Mouse (Mus musculus): Measurements from ENCODE around the gene Olfr1238.

Olfr1238 gene

DNA sequence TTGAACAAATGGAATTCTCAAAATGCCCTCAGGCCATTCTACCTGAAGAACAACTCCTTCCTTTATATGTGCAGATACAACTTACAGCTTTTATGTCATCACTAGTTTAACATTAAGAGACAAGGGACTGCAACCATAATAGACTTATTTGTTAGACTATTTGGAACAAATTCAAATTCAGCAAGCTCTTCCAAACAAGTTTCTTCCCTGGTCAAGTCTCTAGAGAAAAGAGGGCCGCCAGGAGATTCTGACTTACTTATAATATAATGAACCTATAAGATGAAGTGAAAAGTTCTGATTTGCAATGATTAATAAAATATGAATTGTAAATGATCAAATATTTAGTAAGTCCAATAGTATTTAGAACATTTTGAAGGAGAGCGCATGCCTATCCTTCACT is at the start of gene Olfr1238:
Gene Olfr1238 (minus strand): TSS at position 101 of the 400 bp plus-strand sequence.
- no peak for DNase-seq

DNA sequence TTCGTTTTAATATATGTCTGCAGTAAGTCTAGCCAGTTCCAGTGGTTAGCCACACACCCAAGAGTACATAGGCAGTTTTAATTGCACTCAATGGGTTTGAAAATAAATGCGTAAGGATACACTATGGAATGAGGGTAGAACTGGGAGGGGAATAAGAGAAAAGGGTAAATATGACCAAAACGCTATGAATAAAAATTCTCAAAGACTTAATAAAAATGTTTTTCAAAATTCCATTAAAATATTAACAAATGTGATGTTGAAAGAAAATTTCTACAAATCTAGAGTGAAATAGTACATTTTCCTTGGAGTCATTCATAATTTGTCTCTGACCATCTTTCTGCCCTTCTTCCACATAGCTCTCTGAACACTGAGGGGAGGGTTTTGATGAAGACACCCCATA is 33.4 kb upstream of the Olfr1238 start, which contains the start of gene Olfr1240:
Gene Olfr1240 (minus strand): TSS at position 101 of the 400 bp plus-strand sequence.
- no peak for DNase-seq

DNA sequence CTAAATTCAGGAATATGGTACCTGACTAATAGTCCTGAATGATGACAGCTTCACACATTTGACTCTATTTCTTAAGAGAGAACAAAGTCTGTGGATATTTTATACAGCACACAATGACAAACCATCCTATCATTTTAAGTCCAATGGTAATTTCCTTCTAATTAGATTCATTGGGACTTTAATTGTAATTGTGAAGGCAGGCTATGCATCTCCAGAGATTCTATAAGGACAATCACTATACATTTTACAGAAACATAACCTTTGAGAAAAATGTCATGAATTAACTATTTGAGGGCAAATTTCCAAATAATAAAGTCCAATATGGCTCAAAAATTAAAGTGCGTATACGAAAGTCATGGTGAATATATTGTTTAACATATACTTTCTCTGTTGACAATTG is 10.8 kb upstream of the Olfr1238 start, which contains the start of gene Olfr1239:
Gene Olfr1239 (minus strand): TSS at position 101 of the 400 bp plus-strand sequence.
- no peak for DNase-seq

DNA sequence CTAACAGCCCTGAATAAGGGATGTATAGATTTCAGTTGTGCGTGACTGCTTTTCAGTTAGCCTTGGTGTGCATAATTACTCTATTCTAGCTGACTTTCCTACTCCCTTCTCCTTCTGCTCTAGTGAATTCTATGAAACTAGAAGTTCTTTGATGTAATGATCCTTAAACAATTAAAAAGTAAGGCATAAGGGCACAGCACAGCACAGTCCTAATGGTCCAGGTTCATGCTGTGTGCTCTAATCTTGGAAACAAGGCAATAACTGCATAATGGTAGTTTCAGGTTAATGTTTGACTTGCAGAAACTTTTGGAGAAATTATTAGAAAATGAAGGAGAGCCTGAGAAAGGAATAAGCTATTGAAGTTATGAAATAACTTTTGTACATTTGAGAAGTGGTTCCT is 5.1 kb upstream of the Olfr1238 start:
- DNase-seq: no peak

DNA sequence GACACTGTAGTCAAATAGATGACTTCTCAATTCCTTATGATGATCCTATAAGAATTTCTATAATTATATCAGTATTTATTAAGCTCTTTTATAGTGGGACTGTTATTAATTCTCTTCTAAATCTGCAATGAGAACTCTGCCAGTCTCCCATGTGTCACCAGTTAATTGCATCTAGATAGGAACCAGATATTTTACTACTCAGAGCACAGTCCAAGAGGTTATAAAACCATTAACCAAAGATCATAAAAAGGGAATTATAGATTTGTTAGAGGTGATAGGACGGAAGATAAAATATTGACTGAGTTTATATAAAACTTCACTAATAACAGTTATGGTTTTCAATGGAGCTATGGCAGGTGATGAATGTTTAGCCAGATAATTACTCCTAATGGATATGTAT is 8.6 kb downstream of the Olfr1238 start:
- DNase-seq: no peak

DNA sequence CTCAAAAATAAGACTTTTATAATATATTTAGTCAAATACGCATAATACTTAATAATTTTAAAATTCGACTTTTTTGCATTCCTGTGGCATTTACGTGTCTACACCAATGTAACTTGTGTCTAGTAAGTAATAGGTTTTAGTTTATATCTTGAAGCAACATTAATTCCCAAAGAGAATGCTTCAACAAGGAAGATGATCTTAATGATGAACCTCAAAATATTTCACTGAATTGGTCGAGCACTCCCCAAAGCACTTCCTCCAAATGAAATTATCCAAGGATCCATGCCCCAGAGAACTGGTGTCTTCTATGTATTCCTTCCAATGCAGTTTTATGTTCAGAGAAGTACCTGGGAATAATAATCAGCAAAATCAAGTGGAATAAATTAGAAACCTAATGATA is 44.7 kb downstream of the Olfr1238 start, which contains the start of gene Olfr1234:
Gene Olfr1234 (minus strand): TSS at position 101 of the 400 bp plus-strand sequence.
- DNase-seq: no peak

Measured in thymus, postnatal 25 days (tissue).